Mouse (Mus musculus) heart, adult 9 months (tissue): ENCODE data around the gene Wdr41.

Source experiments
- DNase-seq, 2 experiments: peaks; one replicate each; pipeline ENCODE4 v3.0.0; 2022; ENCODE audit warnings: low spot score in 2 of 2

Wdr41 gene

DNA sequence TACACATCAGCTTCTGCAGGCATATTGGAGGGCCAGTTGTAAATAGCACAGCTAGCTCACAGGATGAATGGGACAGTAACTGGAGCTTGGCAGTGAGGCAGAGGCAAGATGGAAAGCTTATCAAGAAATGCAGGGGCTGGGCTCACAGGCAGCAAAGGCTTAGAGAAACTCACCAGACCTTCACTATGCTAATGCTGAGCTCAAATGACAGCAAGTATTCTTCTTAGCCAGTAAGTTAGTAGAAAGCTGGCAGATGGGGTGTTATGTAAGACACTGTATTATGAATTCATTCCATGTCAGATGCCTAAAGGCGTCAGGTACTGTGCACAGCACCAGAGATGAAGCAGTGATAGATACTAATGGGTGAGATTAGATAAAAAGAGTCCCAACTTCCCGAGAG, 58.6 kb downstream of the Wdr41 start:
- DNase-seq = no peak

DNA sequence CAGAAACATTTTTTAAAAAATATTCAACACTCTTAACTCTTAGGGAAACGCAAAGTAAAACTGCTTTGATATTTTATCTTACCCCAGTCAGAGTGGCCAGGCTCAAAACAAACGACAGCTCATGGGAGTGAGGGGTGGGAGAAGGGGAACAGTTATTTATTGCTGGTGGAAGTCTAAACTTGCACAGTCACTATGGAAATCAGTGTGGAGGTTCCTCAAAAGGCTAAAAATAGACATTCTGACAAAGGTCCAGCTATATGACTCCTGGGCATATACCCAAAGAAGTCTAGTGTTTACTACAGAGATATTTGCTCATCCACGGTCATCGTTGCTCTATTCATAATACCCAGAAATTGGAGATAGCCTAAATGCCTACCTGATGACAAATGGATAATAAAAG, 62.1 kb downstream of the Wdr41 start:
- no peak for DNase-seq

GRCm38 (mm10) chr13:95040140-95040738, 64.1 kb downstream of the Wdr41 start:
- DNase-seq = no peak

- DNase-seq = no peak
These were observed 68.0 kb downstream of the Wdr41 start for GRCm38 (mm10) chr13:95044108-95044507.

- DNase-seq = no peak
These were observed 74.3 kb downstream of the Wdr41 start for GRCm38 (mm10) chr13:95050398-95050797.

DNA sequence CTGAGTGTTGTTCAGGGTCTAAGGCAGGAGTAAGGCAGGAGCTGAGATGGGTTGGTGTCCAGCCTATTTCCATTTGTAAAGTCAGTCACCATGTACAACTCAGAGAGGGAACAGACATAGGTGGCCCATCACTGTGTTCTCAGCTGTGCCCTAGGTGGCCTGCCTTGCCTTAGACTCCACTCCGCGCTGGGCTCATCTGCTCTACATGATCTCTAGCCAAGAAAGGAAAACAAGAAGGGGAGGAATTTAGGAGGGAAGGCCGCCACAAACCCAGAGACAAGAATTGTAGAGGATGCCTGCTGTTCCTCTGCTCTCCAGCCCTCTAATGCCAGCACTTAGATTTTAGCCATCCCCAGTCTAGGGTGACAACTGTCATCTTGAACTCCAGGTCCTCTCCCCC, 76.3 kb downstream of the Wdr41 start:
- no peak for DNase-seq

- DNase-seq = no peak
These were observed 79.7 kb downstream of the Wdr41 start for GRCm38 (mm10) chr13:95055742-95056388.

DNA sequence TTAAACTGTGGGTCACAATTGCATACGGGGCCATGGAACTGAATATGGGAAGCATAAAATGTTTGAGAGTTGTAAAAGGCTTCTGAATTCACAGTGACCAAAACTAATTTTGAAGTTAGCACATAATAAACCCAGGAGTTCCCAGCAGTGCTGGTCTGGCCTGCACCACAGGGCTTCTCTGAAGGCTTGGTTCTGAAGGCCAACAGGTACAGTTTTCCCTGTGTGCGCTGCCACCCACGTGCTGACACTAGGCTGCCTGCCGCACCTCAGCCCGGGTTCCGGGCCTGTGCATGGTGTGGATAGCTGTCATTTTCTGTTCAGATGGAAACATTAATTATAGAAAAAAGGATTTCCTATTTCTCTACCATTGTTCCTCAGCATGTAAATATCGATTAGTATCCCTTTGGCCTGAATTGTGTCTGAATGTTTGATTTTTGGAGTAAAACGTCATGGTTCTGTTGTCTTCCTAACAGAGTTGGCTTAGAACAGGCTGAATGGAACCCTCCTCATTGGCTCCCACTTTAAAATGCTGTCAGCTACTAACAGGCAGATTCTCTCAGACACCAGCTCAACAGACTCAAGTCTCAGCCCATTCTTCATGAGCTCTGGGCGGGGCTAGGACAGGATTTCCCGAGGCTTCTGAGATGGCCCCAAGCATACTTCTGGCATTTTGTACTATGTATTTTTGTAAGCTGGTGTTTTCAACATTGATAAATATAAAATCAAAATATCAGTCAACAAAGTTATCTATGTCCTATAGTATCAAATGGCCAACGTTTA, 80.5 kb downstream of the Wdr41 start:
- DNase-seq = no peak

GRCm38 (mm10) chr13:95058885-95059284, 82.7 kb downstream of the Wdr41 start:
- no peak for DNase-seq

DNA sequence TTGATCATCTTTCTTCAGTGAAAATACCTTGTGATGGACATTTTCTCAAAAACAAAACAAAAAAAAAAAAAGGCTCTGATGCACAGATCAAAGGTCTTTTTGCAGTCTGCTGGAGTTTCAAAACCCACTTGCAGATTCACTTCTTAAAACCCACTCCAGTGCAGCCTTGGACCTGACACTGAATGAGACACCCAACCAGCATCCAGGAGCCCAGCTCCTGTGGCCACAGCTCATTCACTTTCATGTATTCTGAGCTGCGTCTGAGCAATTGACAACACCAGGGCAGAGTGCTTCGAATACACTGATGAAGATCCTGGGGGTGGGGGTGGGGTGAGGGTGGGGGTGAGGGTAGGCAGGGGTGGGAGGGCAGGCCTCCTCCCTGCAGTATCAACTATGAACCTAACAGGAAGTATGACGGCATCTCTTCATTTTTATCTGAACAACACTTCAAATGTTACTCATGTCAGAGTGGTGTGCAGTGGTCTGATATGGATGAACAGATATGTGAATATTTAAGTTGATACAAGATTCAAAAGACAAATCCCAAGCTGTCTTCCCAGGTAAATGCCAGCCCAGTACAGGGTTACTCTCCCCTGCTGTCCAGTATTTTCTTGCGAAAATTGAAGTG, 87.4 kb downstream of the Wdr41 start:
- DNase-seq = no peak

DNA sequence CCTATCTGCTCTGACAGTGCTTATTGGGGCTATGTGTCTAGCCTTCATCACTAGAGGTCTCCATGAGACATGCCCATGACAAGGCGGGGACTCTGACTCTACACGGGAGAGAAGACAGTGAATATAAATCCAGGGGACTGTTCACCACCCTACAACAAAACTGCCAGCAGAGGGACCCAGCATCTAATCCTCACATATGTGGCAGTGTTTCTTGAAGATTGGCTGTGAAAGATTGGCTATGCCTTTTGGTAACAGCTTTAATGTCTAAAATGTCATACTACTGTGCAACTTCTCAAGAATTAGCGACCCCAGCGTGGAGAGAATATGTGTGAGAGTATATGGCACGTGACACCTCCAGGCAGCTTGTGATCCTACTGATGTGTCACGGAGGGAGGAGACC, 91.7 kb downstream of the Wdr41 start:
- no peak for DNase-seq

GRCm38 (mm10) chr13:95070268-95070667, 94.1 kb downstream of the Wdr41 start:
- DNase-seq = no peak
